Mouse (Mus musculus): ENCODE results near the gene Tbx19. TPM values are rescaled to one million over a fixed set of nuclear protein-coding genes. Genes with fewer than 3 reads are reported as not detected.

Tbx19 gene
- polyA plus RNA-seq (2012; rRNA removed), result 0.02 and 0.04 TPM in 2 replicates
- polyA plus RNA-seq (2014; fragmentation: Nextera tagmentation; extraction: Ambion mirVana), result 0.13 TPM in 1 of 2 replicates, not detected in the other

DNA sequence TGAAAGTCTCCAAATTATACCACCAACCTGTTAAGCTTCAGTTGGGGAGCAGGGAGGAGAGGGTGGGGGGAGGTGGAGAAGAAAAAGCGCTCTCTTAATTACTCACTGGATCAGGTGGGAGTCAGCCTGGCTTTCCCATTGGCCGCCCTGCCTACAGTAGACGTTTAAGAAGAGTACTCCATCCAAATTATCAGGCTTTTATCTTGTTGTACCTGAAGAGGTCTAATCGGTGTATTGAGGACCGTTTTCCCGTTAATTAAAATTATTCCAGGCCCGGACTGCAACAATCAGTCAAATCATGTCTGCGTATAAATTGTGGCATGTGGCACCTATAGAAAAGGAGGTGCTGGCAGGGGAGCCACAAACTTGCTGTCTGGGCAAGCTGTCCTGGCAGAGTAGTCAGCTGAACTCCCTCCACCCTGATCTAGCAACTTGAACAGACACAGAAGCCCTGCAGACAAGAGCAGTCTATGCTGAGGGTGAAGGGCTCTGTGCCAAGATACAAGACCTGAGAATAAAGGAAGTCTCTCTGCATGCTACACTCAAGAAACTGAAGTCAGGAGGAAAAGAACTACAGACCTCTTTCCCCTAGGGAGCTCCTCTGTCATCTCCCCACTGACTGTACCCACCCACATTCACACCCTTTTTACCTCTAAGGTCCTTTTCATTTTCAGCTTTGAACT, at the start of gene Tbx19:
Tbx19 (minus strand) TSS at position 51 of the 683 bp plus-strand sequence.
- DNase-seq (ENCODE audit: low read depth in 3 of 3, low spot score in 3 of 3), result no peak
- no peak for TF ChIP-seq CTCF (IDR thresholded peaks at IDR 0.05; ENCODE audit: low read depth)
- no peak for TF ChIP-seq EP300 (IDR thresholded peaks at IDR 0.05; ENCODE audit: low read depth)
- H3K4me3 ChIP-seq (ENCODE audit: insufficient read depth in 1 of 2, low read depth in 2 of 2, low read length in 2 of 2), result no peak within 1 kb of the TSS
- H3K36me3 ChIP-seq (replicated peaks; ENCODE audit: control insufficient read depth, insufficient read depth, low read depth), result no peaks in the 10 kb centered on the region
- no peak for ATAC-seq (ENCODE audit: insufficient read depth)
- 72% methylated on average over 8 of the region's 8 CpGs for WGBS (ENCODE audit: insufficient replicate concordance)
- no peaks in the 10 kb centered on the region for H3K9me3 ChIP-seq (ENCODE audit: control insufficient read depth, low read length)
- H3K9ac ChIP-seq (replicated peaks), result no peak within 1 kb of the TSS
- H3K27ac ChIP-seq, result no peak within 1 kb of the TSS
- no peaks in the 10 kb centered on the region for H3K4me1 ChIP-seq (replicated peaks; ENCODE audit: control insufficient read depth in 2 of 2, insufficient read depth in 2 of 2, low read length in 1 of 2)
- no peak within 1 kb of the TSS for H3K4me2 ChIP-seq (ENCODE audit: low read depth)
- H3K27me3 ChIP-seq (ENCODE audit: control insufficient read depth, insufficient read depth, low read length), result no peaks in the 10 kb centered on the region

GRCm38 (mm10) chr1:165205591-165205990, 45.0 kb upstream of the Tbx19 start:
- no peaks in the 10 kb centered on the region for H3K4me1 ChIP-seq (replicated peaks; ENCODE audit: control insufficient read depth in 2 of 2, insufficient read depth in 2 of 2, low read length in 1 of 2)
- DNase-seq (ENCODE audit: low read depth in 3 of 3, low spot score in 3 of 3), result no peak
- H3K36me3 ChIP-seq (replicated peaks; ENCODE audit: control insufficient read depth, insufficient read depth, low read depth), result no peaks in the 10 kb centered on the region
- no peak overlapping the region for H3K27ac ChIP-seq
- TF ChIP-seq EP300 (IDR thresholded peaks at IDR 0.05; ENCODE audit: low read depth), result no peak
- no peak for TF ChIP-seq CTCF (IDR thresholded peaks at IDR 0.05; ENCODE audit: low read depth)
- H3K9ac ChIP-seq (replicated peaks), result no peak overlapping the region
- no peak overlapping the region for H3K4me3 ChIP-seq (ENCODE audit: insufficient read depth in 1 of 2, low read depth in 2 of 2, low read length in 2 of 2)
- H3K27me3 ChIP-seq (ENCODE audit: control insufficient read depth, insufficient read depth, low read length), result no peaks in the 10 kb centered on the region
- no peaks in the 10 kb centered on the region for H3K9me3 ChIP-seq (ENCODE audit: control insufficient read depth, low read length)
- no peak for ATAC-seq (ENCODE audit: insufficient read depth)
- 18% methylated on average over 2 of the region's 2 CpGs for WGBS (ENCODE audit: insufficient replicate concordance)
- H3K4me2 ChIP-seq (ENCODE audit: low read depth), result no peak overlapping the region

- Histone ChIP-seq H3K9me3 (ENCODE audit: control insufficient read depth, low read length) (no peaks in the 10 kb centered on the region), H3K4me2 (ENCODE audit: low read depth) (no peak overlapping the region), H3K4me3 (ENCODE audit: insufficient read depth in 1 of 2, low read depth in 2 of 2, low read length in 2 of 2) (no peak overlapping the region), H3K36me3 (replicated peaks; ENCODE audit: control insufficient read depth, insufficient read depth, low read depth) (no peaks in the 10 kb centered on the region), H3K4me1 (replicated peaks; ENCODE audit: control insufficient read depth in 2 of 2, insufficient read depth in 2 of 2, low read length in 1 of 2) (no peaks in the 10 kb centered on the region; a peak in 1 of 4 replicates), H3K27me3 (ENCODE audit: control insufficient read depth, insufficient read depth, low read length) (no peaks in the 10 kb centered on the region), H3K27ac (no peak overlapping the region), H3K9ac (replicated peaks) (no peak overlapping the region)
- 21% methylated on average over 2 of the region's 2 CpGs for WGBS (ENCODE audit: insufficient replicate concordance)
- no peak for TF ChIP-seq EP300 (IDR thresholded peaks at IDR 0.05; ENCODE audit: low read depth)
- TF ChIP-seq CTCF (IDR thresholded peaks at IDR 0.05; ENCODE audit: low read depth), result no peak
- ATAC-seq (ENCODE audit: insufficient read depth) (no peak), DNase-seq (ENCODE audit: low read depth in 3 of 3, low spot score in 3 of 3) (no peak)
These were observed 43.0 kb upstream of the Tbx19 start for GRCm38 (mm10) chr1:165203488-165204035.

- no peak for TF ChIP-seq EP300 (IDR thresholded peaks at IDR 0.05; ENCODE audit: low read depth)
- no peaks in the 10 kb centered on the region for H3K27me3 ChIP-seq (ENCODE audit: control insufficient read depth, insufficient read depth, low read length)
- H3K27ac ChIP-seq, result no peak overlapping the region
- DNase-seq (ENCODE audit: low read depth in 3 of 3, low spot score in 3 of 3), result no peak
- 58% methylated on average over 4 of the region's 4 CpGs for WGBS (ENCODE audit: insufficient replicate concordance)
- H3K4me1 ChIP-seq (replicated peaks; ENCODE audit: control insufficient read depth in 2 of 2, insufficient read depth in 2 of 2, low read length in 1 of 2), result no peaks in the 10 kb centered on the region; a peak in 1 of 4 replicates
- no peak for ATAC-seq (ENCODE audit: insufficient read depth)
- H3K9ac ChIP-seq (replicated peaks), result no peak overlapping the region
- H3K9me3 ChIP-seq (ENCODE audit: control insufficient read depth, low read length), result no peaks in the 10 kb centered on the region
- no peak overlapping the region for H3K4me2 ChIP-seq (ENCODE audit: low read depth)
- no peak overlapping the region for H3K4me3 ChIP-seq (ENCODE audit: insufficient read depth in 1 of 2, low read depth in 2 of 2, low read length in 2 of 2)
- H3K36me3 ChIP-seq (replicated peaks; ENCODE audit: control insufficient read depth, insufficient read depth, low read depth), result no peaks in the 10 kb centered on the region
These were observed 41.0 kb upstream of the Tbx19 start for GRCm38 (mm10) chr1:165201445-165202012.

GRCm38 (mm10) chr1:165200748-165201147, 40.2 kb upstream of the Tbx19 start:
- DNase-seq (ENCODE audit: low read depth in 3 of 3, low spot score in 3 of 3), result no peak
- Histone ChIP-seq H3K27ac (no peak overlapping the region), H3K9ac (replicated peaks) (no peak overlapping the region), H3K4me1 (replicated peaks; ENCODE audit: control insufficient read depth in 2 of 2, insufficient read depth in 2 of 2, low read length in 1 of 2) (no peaks in the 10 kb centered on the region; a peak in 1 of 4 replicates), H3K9me3 (ENCODE audit: control insufficient read depth, low read length) (no peaks in the 10 kb centered on the region), H3K4me2 (ENCODE audit: low read depth) (no peak overlapping the region), H3K36me3 (replicated peaks; ENCODE audit: control insufficient read depth, insufficient read depth, low read depth) (no peaks in the 10 kb centered on the region), H3K4me3 (ENCODE audit: insufficient read depth in 1 of 2, low read depth in 2 of 2, low read length in 2 of 2) (no peak overlapping the region), H3K27me3 (ENCODE audit: control insufficient read depth, insufficient read depth, low read length) (no peaks in the 10 kb centered on the region)
- 69% methylated on average over 8 of the region's 8 CpGs for WGBS (ENCODE audit: insufficient replicate concordance)
- TF ChIP-seq CTCF (IDR thresholded peaks at IDR 0.05; ENCODE audit: low read depth) (no peak), EP300 (IDR thresholded peaks at IDR 0.05; ENCODE audit: low read depth) (no peak)
- no peak for ATAC-seq (ENCODE audit: insufficient read depth)

Measured in liver, embryonic 14.5 days (tissue).